In genomic region chr17:54669499-54669898, GRCm38 (mm10) we compare ENCODE assay signal across 26 mouse cellular contexts.
"Had no signal": no experiment of that assay in that cellular context is flagged by ENCODE, and none has a peak within 500 bp of the region (broad histone marks: within the 10 kb centered on the region; RNA-seq: fewer than 3 reads in every experiment).

No protein-coding gene starts in this region.

- ATAC-seq: hindbrain, embryonic 16.5 days; inflammation-experienced regulatory T-cells, adult 6 months; intestine, embryonic 15.5 days; intestine, postnatal 0 days had no signal

- H3K4me3 ChIP-seq: heart, adult 2 months; heart, embryonic 13.5 days; heart, embryonic 15.5 days; hindbrain, embryonic 10.5 days; hindbrain, embryonic 12.5 days; intestine, embryonic 15.5 days; layer of hippocampus, adult 2 months; limb, embryonic 10.5 days; limb, embryonic 12.5 days; liver, embryonic 13.5 days; liver, embryonic 15.5 days had no signal

- DNase-seq: gastrocnemius, postnatal 14 days; gastrocnemius, postnatal 36 days; heart, adult 11 months; heart, adult 2 months; heart, postnatal 14 days; heart, postnatal 4 days; kidney, adult 18-20 months; kidney, adult 8-10 months; kidney, postnatal 10 days; kidney, postnatal 25 days; kidney, postnatal 4 days; liver; liver, embryonic 13.5 days had no signal

- H3K27ac ChIP-seq: heart, adult 2 months; heart, embryonic 13.5 days; heart, embryonic 15.5 days; hindbrain, embryonic 10.5 days; hindbrain, embryonic 12.5 days; hindbrain, embryonic 14.5 days; intestine, embryonic 15.5 days; layer of hippocampus, adult 2 months; limb, embryonic 10.5 days; limb, embryonic 12.5 days; liver, embryonic 13.5 days; liver, embryonic 15.5 days had no signal
